ENCODE assay signal across 7 mouse cellular contexts in the genomic region with DNA sequence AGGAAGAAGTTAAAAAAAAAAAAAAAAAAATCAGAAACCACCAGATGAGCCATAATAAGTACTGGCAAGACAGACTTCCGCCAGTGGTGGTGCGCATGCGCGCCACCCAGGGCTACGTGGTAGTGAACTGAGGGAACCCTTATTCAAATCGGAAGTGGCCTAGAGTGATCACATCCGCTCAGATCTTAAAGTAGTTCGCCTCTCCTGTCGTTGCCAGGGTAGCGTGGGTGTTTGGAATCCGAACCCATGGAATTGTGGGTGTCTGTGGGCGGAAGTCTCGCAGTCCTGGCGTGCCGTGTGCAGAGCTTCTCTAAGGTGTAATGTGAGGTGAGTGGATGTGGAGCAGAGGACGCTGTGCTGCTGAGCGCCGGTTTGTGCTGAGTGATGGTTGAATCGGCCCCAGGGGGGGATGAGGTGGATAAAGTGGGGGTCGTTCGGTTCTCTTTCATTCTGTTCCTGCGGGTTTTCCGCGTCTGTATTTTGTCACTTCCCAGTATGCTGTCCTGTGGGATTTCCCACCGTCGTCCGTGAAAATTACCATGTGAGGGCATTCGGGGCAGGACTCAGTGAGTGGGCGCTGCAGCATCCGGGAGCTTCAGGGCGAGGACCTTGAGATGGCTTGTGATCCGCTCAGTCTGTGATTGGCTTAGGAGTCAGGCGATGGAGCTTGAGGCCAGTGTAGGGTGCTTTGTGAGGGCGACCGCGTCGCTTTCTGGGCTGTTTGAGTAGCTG. TPM values are rescaled to one million over a fixed set of nuclear protein-coding genes. Genes with fewer than 3 reads are reported as not detected.
DNase-seq lines count a peak whose midpoint lies in the region; ATAC-seq lines count a peak whose summit lies in the region.

Zfp719 (plus strand) TSS at position 171 of the 732 bp plus-strand sequence.

- no peaks in the 10 kb centered on the region for H3K9me3 ChIP-seq in intestine, embryonic 15.5 days
- no peaks in the 10 kb centered on the region for H3K9me3 ChIP-seq in midbrain, embryonic 10.5 days (replicated peaks)

- peak; percentile 95 for DNase-seq in adrenal gland, adult 2 months
- DNase-seq in embryo, embryonic 11.5 days (ENCODE audit: low read depth, low spot score), result peak; percentile 87
- DNase-seq in gastrocnemius, postnatal 36 days, result peak; percentile 82 to 86
- DNase-seq in left cerebral cortex, postnatal 25 days (ENCODE audit: low spot score in 2 of 2), result peak; percentile 91 to 98
- peak; percentile 90 for DNase-seq in midbrain, embryonic 10.5 days (ENCODE audit: low spot score)
- DNase-seq in right cerebral cortex, postnatal 4 days, result peak; percentile 88

- H3K27ac ChIP-seq in intestine, embryonic 15.5 days, result peak within 1 kb of the TSS; percentile 86
- peak within 1 kb of the TSS; percentile 92 for H3K27ac ChIP-seq in midbrain, embryonic 10.5 days (replicated peaks)

- H3K27me3 ChIP-seq in intestine, embryonic 15.5 days (replicated peaks), result no peaks in the 10 kb centered on the region
- H3K27me3 ChIP-seq in midbrain, embryonic 10.5 days (ENCODE audit: low read depth, poor library complexity, severe bottlenecking), result no peaks in the 10 kb centered on the region

- H3K9ac ChIP-seq in intestine, embryonic 15.5 days, result peak within 1 kb of the TSS; percentile 63

- peak within 1 kb of the TSS; percentile 72 for H3K4me2 ChIP-seq in intestine, embryonic 15.5 days (replicated peaks)

- H3K36me3 ChIP-seq in intestine, embryonic 15.5 days, result peaks cover 13% of the 10 kb centered on the region
- H3K36me3 ChIP-seq in midbrain, embryonic 10.5 days, result peaks cover 23% of the 10 kb centered on the region

- intact Hi-C loops in gastrocnemius, postnatal 36 days (cut with DNase I), result loop anchor here (5.0 kb wide), 1 partner anchor 93 kb away; the partner anchor contains the start of gene Ctu1
- intact Hi-C loops in left cerebral cortex, postnatal 25 days (cut with DNase I), result loop anchor here (1.0 to 10.0 kb wide), 3 partner anchors 17 to 315 kb away; partner anchors contain the start of gene Zfp658

- ATAC-seq in intestine, embryonic 15.5 days, result peak; percentile 98

- under 1% methylated on average over 37 of the region's 37 CpGs for WGBS in intestine, embryonic 15.5 days
- WGBS in midbrain, embryonic 10.5 days, result 0% methylated on average over 37 of the region's 37 CpGs

- H3K4me1 ChIP-seq in intestine, embryonic 15.5 days (replicated peaks), result peaks cover 6% of the 10 kb centered on the region
- H3K4me1 ChIP-seq in midbrain, embryonic 10.5 days, result peaks cover 21% of the 10 kb centered on the region

- H3K4me3 ChIP-seq in intestine, embryonic 15.5 days (replicated peaks), result peak within 1 kb of the TSS; percentile 65
- H3K4me3 ChIP-seq in midbrain, embryonic 10.5 days, result peak within 1 kb of the TSS; percentile 79

RNA-seq across cellular contexts. Expression of gene Zfp719, which starts in this region (rescaled TPM):
- total RNA-seq in adrenal gland, adult 2 months (2021), result 10 to 100 TPM; 12.8 to 18.1 TPM
- 0.27 and 0.47 TPM in 2 replicates for polyA plus RNA-seq in adrenal gland, adult 2 months (2012; rRNA removed)
- total RNA-seq in gastrocnemius, postnatal 36 days (2021), result 1 to 10 TPM; 3.0 to 4.4 TPM
- 8.7 and 10.1 TPM in 2 replicates for polyA plus RNA-seq in intestine, embryonic 15.5 days (2015; fragmentation: Nextera tagmentation; extraction: Ambion mirVana)
- total RNA-seq in left cerebral cortex, postnatal 25 days (2021), result 10 to 100 TPM; 15.0 to 17.1 TPM
- polyA plus RNA-seq in midbrain, embryonic 10.5 days (2016; fragmentation: Nextera tagmentation; extraction: Ambion mirVana), result 14.6 and 16.6 TPM in 2 replicates

Comparison
In these comparisons a context has a peak if more than half of its experiments do, and no peak if none do; other contexts are left out.
1. Peak in every context shown above with its lines: DNase-seq, ATAC-seq, H3K4me3 ChIP-seq and H3K27ac ChIP-seq.